Mouse (Mus musculus) spleen, adult 2 months (tissue): Measurements from ENCODE around the gene Ndufaf1. TPM values are rescaled to one million over a fixed set of nuclear protein-coding genes. Genes with fewer than 3 reads are reported as not detected.

ENCODE experiments used
- DNase-seq, 2 experiments: peaks; one replicate each; pipeline versions ENCODE4 v3.0.0 to v3.0.0-alpha.2; 2012 to 2021; ENCODE audit warnings: low spot score in 2 of 2, low read depth in 1 of 2
- H3K27ac ChIP-seq: fragments of 200-500 bp; 2 replicates; pipeline ENCODE4 v1.5.1; 2012; ENCODE audit warnings: low read length, inconsistent platforms; ENCODE audit not compliant: insufficient read depth
- H3K27me3 ChIP-seq: fragments of 200-500 bp; 2 replicates; pipeline ENCODE4 v1.6.1; 2012; ENCODE audit warnings: mild to moderate bottlenecking, moderate library complexity, low read length, inconsistent platforms; ENCODE audit not compliant: control insufficient read depth, insufficient read depth
- H3K36me3 ChIP-seq: fragments of 200-500 bp; 2 replicates; pipeline ENCODE4 v1.6.1; 2012; ENCODE audit warnings: mild to moderate bottlenecking, low read length, inconsistent platforms; ENCODE audit not compliant: control insufficient read depth, insufficient read depth
- H3K4me1 ChIP-seq: fragments of 200-500 bp; 2 replicates; pipeline ENCODE4 v1.6.1; 2011; ENCODE audit warnings: inconsistent platforms; ENCODE audit not compliant: control insufficient read depth, insufficient read depth, insufficient read length
- H3K4me3 ChIP-seq: fragments of 200-500 bp; 2 replicates; pipeline ENCODE4 v1.5.1; 2011; ENCODE audit warnings: mild to moderate bottlenecking, inconsistent platforms; ENCODE audit not compliant: insufficient read depth, insufficient read length; ENCODE audit errors: extremely low read depth
- CTCF ChIP-seq: fragments of 200-500 bp; IDR thresholded peaks from 2 replicates; pipeline ENCODE4 v1.5.1; 2011; ENCODE audit warnings: mild to moderate bottlenecking, inconsistent platforms; ENCODE audit not compliant: insufficient read depth, insufficient read length, insufficient replicate concordance; ENCODE audit errors: extremely low read depth
- POLR2A ChIP-seq: fragments of 200-500 bp; IDR thresholded peaks from 2 replicates; pipeline ENCODE4 v1.6.1; 2011; ENCODE audit warnings: low read depth, low read length, inconsistent platforms
- WGBS: fragments of 180-500 bp; shearing (Covaris S2); methylation state at CpG from one replicate; pipeline ENCODE4 v1.1.7; 2018; 5-methylcytosine and 5-hydroxymethylcytosine counted together
- polyA plus RNA-seq: library from polyadenylated mRNA; depleted of rRNA; stranded (reverse); fragments of >200 nt; gene quantifications from 2 replicates; pipeline ENCODE4 v1.2.3, GENCODE M21; 2012; rRNA removed

Gene Ndufaf1
- polyA plus RNA-seq, 1 experiment: 2.1 TPM

- Histone ChIP-seq H3K4me3 (peak within 1 kb of the TSS; percentile 81), H3K27me3 (no peaks in the 10 kb centered on the region), H3K27ac (no peak within 1 kb of the TSS), H3K4me1 (peaks cover 1% of the 10 kb centered on the region; the same call in 1 of the 2 replicates), H3K36me3 (no peaks in the 10 kb centered on the region)
- WGBS: under 1% methylated on average over 55 of the region's 55 CpGs
- DNase-seq: peak; percentile 93 to 96
- TF ChIP-seq CTCF (no peak), POLR2A (no peak)
Observed at GRCm38 (mm10) chr2:119618199-119618982, 44.2 kb downstream of the Ndufaf1 start, which contains the start of the genes Nusap1 and Oip5. TSS of gene Nusap1 (plus strand) at chr2:119618298. TSS of gene Oip5 (minus strand) at chr2:119618469.

GRCm38 (mm10) chr2:119617841-119618198, 44.8 kb downstream of the Ndufaf1 start:
- TF ChIP-seq CTCF (no peak), POLR2A (no peak)
- H3K27me3 ChIP-seq: no peaks in the 10 kb centered on the region
- under 1% methylated on average over 13 of the region's 13 CpGs for WGBS
- H3K36me3 ChIP-seq: no peaks in the 10 kb centered on the region
- peak overlapping the region; percentile 81 for H3K4me3 ChIP-seq
- H3K27ac ChIP-seq: no peak overlapping the region
- H3K4me1 ChIP-seq: peaks cover 1% of the 10 kb centered on the region; the same call in 1 of the 2 replicates
- no peak for DNase-seq

DNA sequence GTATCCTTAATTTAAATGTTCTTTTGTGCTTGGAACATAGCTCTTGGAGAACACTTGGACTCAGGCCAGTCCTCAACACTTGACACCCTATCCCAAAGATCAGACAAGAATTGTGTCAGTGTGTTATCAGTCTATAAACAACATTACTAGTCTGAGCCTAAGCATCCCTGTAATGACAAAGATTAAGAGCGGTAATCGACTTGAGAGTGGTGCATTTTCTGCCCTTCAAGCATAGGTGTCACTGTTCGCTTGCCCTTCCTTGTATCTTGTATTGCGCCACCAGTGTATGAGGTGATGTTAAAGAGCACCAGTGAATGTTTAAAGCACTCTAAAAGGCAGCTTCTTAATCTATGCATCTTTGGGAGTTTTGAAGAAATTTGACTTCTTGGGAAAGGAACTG, 55.6 kb downstream of the Ndufaf1 start:
- H3K27me3 ChIP-seq: no peaks in the 10 kb centered on the region
- no peak overlapping the region for H3K27ac ChIP-seq
- TF ChIP-seq CTCF (peak; percentile 3; the same call in 1 of the 2 replicates), POLR2A (no peak)
- peaks cover 10% of the 10 kb centered on the region for H3K36me3 ChIP-seq
- DNase-seq: no peak
- H3K4me1 ChIP-seq: no peaks in the 10 kb centered on the region
- WGBS: 86% methylated on average over 4 of the region's 4 CpGs
- H3K4me3 ChIP-seq: no peak overlapping the region

Other genes starting within 250 kb of the Ndufaf1 start
- 7.3 and 8.0 TPM in 2 replicates for gene Ino80, start 185.1 kb downstream of the Ndufaf1 start, polyA plus RNA-seq
- gene Exd1, start 115.2 kb downstream of the Ndufaf1 start, polyA plus RNA-seq: 0.09 and 0.12 TPM in 2 replicates
- gene Chp1, start 115.1 kb downstream of the Ndufaf1 start, polyA plus RNA-seq: 34.9 and 39.0 TPM in 2 replicates
- 1.3 and 1.7 TPM in 2 replicates for gene Nusap1, start 44.5 kb downstream of the Ndufaf1 start, polyA plus RNA-seq
- gene Oip5, start 44.4 kb downstream of the Ndufaf1 start, polyA plus RNA-seq: 3.7 and 7.2 TPM in 2 replicates
- 7.4 and 7.9 TPM in 2 replicates for gene Rtf1, start 12.2 kb upstream of the Ndufaf1 start, polyA plus RNA-seq
- gene Itpka, start 79.5 kb upstream of the Ndufaf1 start, polyA plus RNA-seq: 0.72 and 0.81 TPM in 2 replicates
- gene Ltk, start 97.6 kb upstream of the Ndufaf1 start, polyA plus RNA-seq: 9.0 and 15.0 TPM in 2 replicates
- gene Rpap1, start 124.7 kb upstream of the Ndufaf1 start, polyA plus RNA-seq: 25.7 and 30.7 TPM in 2 replicates
- 1.7 and 2.1 TPM in 2 replicates for gene Tyro3, start 134.9 kb upstream of the Ndufaf1 start, polyA plus RNA-seq
- gene Mga, start 234.4 kb upstream of the Ndufaf1 start, polyA plus RNA-seq: 16.5 and 19.3 TPM in 2 replicates